Mouse (Mus musculus) stomach, embryonic 16.5 days (tissue): ENCODE data around the gene Selenoo. TPM values are rescaled to one million over a fixed set of nuclear protein-coding genes. Genes with fewer than 3 reads are reported as not detected.

Experiments used
- ATAC-seq: fragments of 200-750 bp; cut with Nextera tagmentation; 2 replicates; pipeline ENCODE4 v1.8.0; 2017; ENCODE audit warnings: moderate number of reproducible peaks, moderate TSS enrichment; ENCODE audit not compliant: insufficient read depth, low FRiP score
- H3K27ac ChIP-seq: fragments of 300-500 bp; sonication (generic); 2 replicates; pipeline ENCODE4 v1.5.1; 2014; ENCODE audit warnings: low read length
- H3K27me3 ChIP-seq: fragments of 300-500 bp; sonication (generic); 2 replicates; pipeline ENCODE4 v1.6.1; 2014; ENCODE audit warnings: low read length, control low read depth, mixed read lengths; ENCODE audit not compliant: control insufficient read depth, insufficient read depth
- H3K36me3 ChIP-seq: fragments of 300-500 bp; sonication (generic); 2 replicates; pipeline ENCODE4 v1.6.1; 2014; ENCODE audit warnings: low read length; ENCODE audit not compliant: control insufficient read depth, insufficient read depth
- H3K4me1 ChIP-seq: fragments of 300-500 bp; sonication (generic); 2 replicates; pipeline ENCODE4 v1.6.1; 2014; ENCODE audit warnings: low read length, control low read depth, mixed read lengths; ENCODE audit not compliant: control insufficient read depth, insufficient read depth
- H3K4me2 ChIP-seq: fragments of 300-500 bp; sonication (generic); 2 replicates; pipeline ENCODE4 v1.6.1; 2014; ENCODE audit warnings: low read depth, low read length, mixed read lengths
- H3K4me3 ChIP-seq: fragments of 300-500 bp; sonication (generic); replicated peaks from 2 replicates; pipeline ENCODE4 v1.5.1; 2014; ENCODE audit warnings: mild to moderate bottlenecking, low read length
- H3K9ac ChIP-seq: fragments of 300-500 bp; sonication (generic); 2 replicates; pipeline ENCODE4 v1.6.1; 2014; ENCODE audit warnings: low read length
- H3K9me3 ChIP-seq: fragments of 300-500 bp; sonication (generic); replicated peaks from 2 replicates; pipeline ENCODE4 v1.6.1; 2016; ENCODE audit warnings: low read length, control low read depth; ENCODE audit not compliant: control insufficient read depth
- WGBS: fragments of 180-500 bp; shearing (Covaris S2); extraction: QIAGEN DNeasy Blood & Tissue Kit; methylation state at CpG from one replicate; pipeline ENCODE4 v1.1.7; 2014; 5-methylcytosine and 5-hydroxymethylcytosine counted together
- polyA plus RNA-seq: library from polyadenylated mRNA; unstranded; fragments of >200 nt; fragmentation: Nextera tagmentation; extraction: Ambion mirVana; gene quantifications from 2 replicates; pipeline ENCODE4 v1.2.1, GENCODE M21; 2015

Selenoo gene
- polyA plus RNA-seq, 1 experiment from 2014 or later: 13.4 TPM

DNA sequence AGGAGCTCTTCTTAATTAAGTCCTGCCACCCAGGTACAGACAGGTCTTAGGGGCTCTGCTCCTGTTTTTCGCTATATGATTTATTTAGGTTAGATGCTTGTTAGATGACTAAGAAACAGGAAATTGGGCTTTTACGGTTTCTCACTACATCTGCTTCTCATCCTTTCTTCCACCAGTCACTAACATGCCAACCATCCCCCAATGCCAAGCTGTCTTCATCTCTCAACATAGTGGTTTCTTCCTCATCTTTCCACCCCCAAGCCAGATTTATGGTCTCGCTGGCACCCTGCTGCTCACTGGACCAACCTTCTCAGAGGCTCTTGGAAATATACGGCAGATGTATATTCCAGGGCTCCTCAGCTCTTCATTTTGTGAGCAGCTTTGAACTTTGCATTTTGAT, 1.8 kb downstream of the Selenoo start:
- WGBS: 74% methylated on average over 4 of the region's 4 CpGs
- no peaks in the 10 kb centered on the region for H3K9me3 ChIP-seq
- no peak for ATAC-seq
- H3K27me3 ChIP-seq: no peaks in the 10 kb centered on the region
- H3K9ac ChIP-seq: no peak overlapping the region
- no peak overlapping the region for H3K27ac ChIP-seq
- peaks cover 25% of the 10 kb centered on the region for H3K36me3 ChIP-seq
- peaks cover 15% of the 10 kb centered on the region for H3K4me1 ChIP-seq
- no peak overlapping the region for H3K4me3 ChIP-seq
- no peak overlapping the region for H3K4me2 ChIP-seq

DNA sequence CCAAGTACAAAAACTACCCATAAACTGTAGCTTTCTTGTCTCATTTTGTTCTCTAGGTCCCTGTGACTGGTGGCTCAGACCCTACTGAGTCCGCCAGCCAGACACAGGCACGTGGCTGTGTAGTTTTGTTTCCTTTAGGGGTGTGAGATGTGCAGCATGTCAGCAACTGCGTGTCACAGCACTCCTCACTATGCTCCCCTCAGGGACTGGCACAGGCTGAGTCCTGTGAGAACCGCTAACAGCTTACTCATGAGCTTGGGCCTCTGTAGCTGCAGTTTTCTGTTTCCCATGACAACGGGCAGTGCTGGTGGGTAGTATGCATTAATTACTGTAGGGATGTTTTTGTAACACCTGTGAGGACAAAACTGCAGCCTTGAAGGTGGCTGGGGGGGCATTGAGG, 3.3 kb downstream of the Selenoo start:
- no peak for ATAC-seq
- Histone ChIP-seq H3K4me3 (no peak overlapping the region), H3K36me3 (peaks cover 32% of the 10 kb centered on the region), H3K4me1 (peaks cover 15% of the 10 kb centered on the region), H3K4me2 (no peak overlapping the region), H3K9me3 (no peaks in the 10 kb centered on the region), H3K27ac (no peak overlapping the region), H3K9ac (no peak overlapping the region), H3K27me3 (no peaks in the 10 kb centered on the region)
- WGBS: 87% methylated on average over 5 of the region's 5 CpGs

DNA sequence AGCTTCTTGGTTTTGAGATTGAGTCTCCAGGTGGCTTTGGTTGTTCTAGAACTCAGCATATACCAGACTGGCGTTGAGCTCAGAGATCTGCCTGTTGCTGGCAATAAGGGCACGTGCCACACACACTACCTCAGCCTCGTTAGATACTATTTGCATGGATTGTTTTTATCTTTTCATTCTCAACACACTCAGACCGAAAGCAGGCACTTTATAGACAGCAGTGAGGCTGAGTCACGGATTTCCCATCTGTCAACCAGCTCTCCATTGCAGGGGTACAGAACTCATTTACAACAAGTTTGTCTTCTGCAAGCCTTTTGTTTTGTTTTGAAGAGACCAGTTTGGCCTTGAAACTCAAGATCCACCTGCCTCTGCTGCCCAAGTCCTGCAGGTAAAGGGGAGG, 8.6 kb downstream of the Selenoo start:
- Histone ChIP-seq H3K9ac (no peak overlapping the region), H3K36me3 (peaks cover 54% of the 10 kb centered on the region), H3K4me3 (no peak overlapping the region), H3K27me3 (no peaks in the 10 kb centered on the region), H3K4me1 (no peaks in the 10 kb centered on the region), H3K9me3 (no peaks in the 10 kb centered on the region), H3K4me2 (no peak overlapping the region), H3K27ac (no peak overlapping the region)
- ATAC-seq: no peak
- 91% methylated on average over 5 of the region's 5 CpGs for WGBS

DNA sequence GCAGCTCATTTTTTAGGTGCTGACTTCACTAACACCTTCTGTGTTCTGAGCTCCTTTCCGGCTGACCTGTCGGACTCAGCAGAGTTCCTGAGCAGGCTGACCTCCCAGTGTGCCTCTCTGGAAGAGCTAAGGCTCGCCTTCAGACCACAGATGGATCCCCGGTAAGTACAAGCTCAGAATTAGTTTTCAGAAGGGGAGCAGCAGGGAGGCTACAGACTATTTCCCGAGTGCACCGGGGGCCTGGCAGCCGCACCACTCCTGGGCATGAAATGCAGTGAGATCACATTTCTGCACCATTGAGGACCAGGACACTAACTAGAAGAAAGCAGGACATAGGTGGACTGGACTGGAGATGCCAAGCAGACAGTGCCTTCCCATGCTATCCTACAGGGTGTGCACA, 9.7 kb downstream of the Selenoo start:
- Histone ChIP-seq H3K9ac (no peak overlapping the region), H3K9me3 (no peaks in the 10 kb centered on the region), H3K4me1 (no peaks in the 10 kb centered on the region), H3K4me2 (no peak overlapping the region), H3K27me3 (no peaks in the 10 kb centered on the region), H3K27ac (no peak overlapping the region), H3K4me3 (no peak overlapping the region), H3K36me3 (peaks cover 46% of the 10 kb centered on the region)
- no peak for ATAC-seq
- 91% methylated on average over 7 of the region's 7 CpGs for WGBS

- peaks cover 27% of the 10 kb centered on the region for H3K36me3 ChIP-seq
- WGBS: 82% methylated on average over 12 of the region's 12 CpGs
- H3K4me3 ChIP-seq: no peak overlapping the region
Measured at GRCm38 (mm10) chr15:89100823-89101222, 11.9 kb downstream of the Selenoo start.

GRCm38 (mm10) chr15:89102646-89103045, 13.8 kb downstream of the Selenoo start:
- WGBS: 78% methylated on average over 5 of the region's 5 CpGs
- Histone ChIP-seq H3K27me3 (no peaks in the 10 kb centered on the region), H3K4me1 (no peaks in the 10 kb centered on the region), H3K9me3 (no peaks in the 10 kb centered on the region), H3K9ac (no peak overlapping the region), H3K27ac (no peak overlapping the region), H3K36me3 (peaks cover 21% of the 10 kb centered on the region), H3K4me2 (no peak overlapping the region), H3K4me3 (no peak overlapping the region)
- ATAC-seq: no peak

More at GRCm38 (mm10) chr15:89100823-89101222, 11.9 kb downstream of the Selenoo start:
- Histone ChIP-seq H3K4me2 (no peak overlapping the region), H3K9me3 (no peaks in the 10 kb centered on the region), H3K27me3 (no peaks in the 10 kb centered on the region), H3K27ac (no peak overlapping the region), H3K9ac (no peak overlapping the region), H3K4me1 (no peaks in the 10 kb centered on the region)
- no peak for ATAC-seq

GRCm38 (mm10) chr15:89103921-89104320, 15.0 kb downstream of the Selenoo start:
- H3K36me3 ChIP-seq: peaks cover 21% of the 10 kb centered on the region
- H3K27ac ChIP-seq: no peak overlapping the region
- no peak for ATAC-seq
- H3K4me2 ChIP-seq: no peak overlapping the region
- 86% methylated on average over 10 of the region's 10 CpGs for WGBS
- H3K4me3 ChIP-seq: no peak overlapping the region
- H3K9me3 ChIP-seq: no peaks in the 10 kb centered on the region
- H3K9ac ChIP-seq: no peak overlapping the region
- no peaks in the 10 kb centered on the region for H3K27me3 ChIP-seq
- H3K4me1 ChIP-seq: no peaks in the 10 kb centered on the region

GRCm38 (mm10) chr15:89104425-89104824, 15.5 kb downstream of the Selenoo start:
- peaks cover 18% of the 10 kb centered on the region for H3K36me3 ChIP-seq
- 92% methylated on average over 8 of the region's 8 CpGs for WGBS

DNA sequence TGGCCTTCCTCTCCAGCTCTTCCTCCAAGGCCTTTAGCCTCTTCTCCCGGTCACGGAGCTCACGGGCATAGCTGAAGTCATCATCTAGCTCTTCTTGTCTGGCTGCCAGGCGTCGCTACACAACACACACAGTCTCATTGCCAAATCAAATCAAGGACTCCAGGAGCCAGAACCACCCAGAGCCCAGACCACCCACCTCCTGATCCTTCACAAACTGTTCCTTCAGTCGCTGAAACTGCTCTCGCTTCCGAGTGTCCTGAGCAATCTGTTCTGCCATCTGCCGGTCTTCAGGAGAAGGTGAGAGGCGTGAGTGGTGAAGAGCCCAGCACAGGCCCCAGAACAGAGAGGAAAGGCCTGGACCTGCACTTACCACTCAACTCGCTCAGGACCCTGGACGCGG, 17.2 kb downstream of the Selenoo start:
- 87% methylated on average over 13 of the region's 13 CpGs for WGBS
- no peaks in the 10 kb centered on the region for H3K27me3 ChIP-seq
- no peak for ATAC-seq
- no peaks in the 10 kb centered on the region for H3K4me1 ChIP-seq
- peaks cover 12% of the 10 kb centered on the region; the same call in 1 of the 2 replicates for H3K36me3 ChIP-seq
- H3K9me3 ChIP-seq: no peaks in the 10 kb centered on the region
- H3K9ac ChIP-seq: no peak overlapping the region
- H3K27ac ChIP-seq: no peak overlapping the region
- no peak overlapping the region for H3K4me3 ChIP-seq
- H3K4me2 ChIP-seq: no peak overlapping the region

More at GRCm38 (mm10) chr15:89104425-89104824, 15.5 kb downstream of the Selenoo start:
- no peak for ATAC-seq
- H3K4me2 ChIP-seq: no peak overlapping the region
- H3K27ac ChIP-seq: no peak overlapping the region
- H3K4me3 ChIP-seq: no peak overlapping the region
- H3K27me3 ChIP-seq: no peaks in the 10 kb centered on the region
- no peaks in the 10 kb centered on the region for H3K4me1 ChIP-seq
- no peaks in the 10 kb centered on the region for H3K9me3 ChIP-seq
- H3K9ac ChIP-seq: no peak overlapping the region

DNA sequence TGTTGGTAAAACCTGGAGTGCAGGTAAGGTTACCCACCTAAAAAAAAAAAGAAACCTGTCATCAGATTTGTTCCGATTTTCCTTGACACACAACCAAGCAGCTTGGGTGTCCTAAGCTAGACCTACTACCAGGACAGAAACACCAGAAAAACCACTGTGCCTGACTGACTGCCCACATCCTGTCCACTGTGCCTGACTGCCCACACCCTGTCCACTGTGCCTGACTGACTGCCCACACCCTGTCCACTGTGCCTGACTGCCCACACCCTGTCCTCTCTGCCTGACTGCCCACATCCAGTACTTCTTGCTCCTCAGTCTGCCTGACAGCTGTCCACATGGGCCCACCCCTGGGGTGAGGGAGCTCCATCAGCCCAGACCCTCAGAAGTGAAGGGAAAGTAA, 18.1 kb downstream of the Selenoo start:
- H3K27ac ChIP-seq: no peak overlapping the region
- no peak for ATAC-seq
- no peak overlapping the region for H3K9ac ChIP-seq
- H3K4me2 ChIP-seq: no peak overlapping the region
- H3K27me3 ChIP-seq: no peaks in the 10 kb centered on the region
- no peaks in the 10 kb centered on the region for H3K9me3 ChIP-seq
- 96% methylated on average over 1 of the region's 1 CpGs for WGBS
- no peaks in the 10 kb centered on the region for H3K4me1 ChIP-seq
- H3K36me3 ChIP-seq: peaks cover 5% of the 10 kb centered on the region; the same call in 1 of the 2 replicates
- H3K4me3 ChIP-seq: no peak overlapping the region
